Mouse (Mus musculus): Measurements from ENCODE around the gene H2-T22.

DNA sequence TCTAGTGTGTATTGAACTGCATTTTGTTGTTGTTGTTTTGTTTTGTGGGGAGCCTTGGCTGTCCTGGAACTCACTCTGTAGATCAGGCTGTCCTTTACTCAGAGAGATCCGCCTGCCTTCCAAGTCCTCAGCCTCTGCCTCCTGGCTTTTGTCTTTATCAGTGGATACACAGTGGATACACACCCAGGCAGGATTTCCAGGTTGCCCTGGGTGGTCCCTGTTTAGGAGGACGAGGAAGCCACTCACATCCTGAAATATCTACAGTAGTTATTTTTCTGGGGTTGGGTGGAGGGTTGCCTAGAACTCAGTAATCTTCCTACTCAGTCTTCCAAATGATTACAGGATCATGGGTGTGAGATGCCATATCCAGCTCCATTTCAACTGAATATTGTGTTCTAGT, 23.6 kb downstream of the H2-T22 start:
- TF ChIP-seq USF1 (IDR thresholded peaks at IDR 0.05; ENCODE audit: low read depth) (no peak), CTCF (IDR thresholded peaks at IDR 0.05; ENCODE audit: control insufficient read depth, insufficient read depth, insufficient read length) (no peak), CEBPB (IDR thresholded peaks at IDR 0.05; ENCODE audit: low read depth) (no peak), MYOD1 (IDR thresholded peaks at IDR 0.05; ENCODE audit: control insufficient read depth, insufficient read length, low read depth) (no peak), MYOG (IDR thresholded peaks at IDR 0.05; ENCODE audit: control insufficient read depth, extremely low read depth, insufficient read length) (no peak)

All from C2C12 (cell line).